Mouse (Mus musculus): ENCODE measurements at regions not wholly inside any gene's neighbourhood (a gene's known extent, or its start where the extent isn't known, plus 50 kb on each side); places are given as distances from the start of the nearest gene placed in this dataset.

GRCm38 (mm10) chr1:105199305-105199704 is 157.2 kb downstream of the Rnf152 start:
- TF ChIP-seq CTCF (IDR thresholded peaks at IDR 0.05; ENCODE audit: control insufficient read depth, insufficient read depth, low read length) (no peak), POLR2A (IDR thresholded peaks at IDR 0.05; ENCODE audit: borderline replicate concordance, control insufficient read depth, low read depth, low read length) (no peak)
